Mouse (Mus musculus): ENCODE measurements around the gene Dmbx1.

Dmbx1 gene

GRCm38 (mm10) chr4:115938276-115939160, 1.2 kb downstream of the Dmbx1 start:
- peak; percentile 32 for DNase-seq

- no peak for DNase-seq
Observed at GRCm38 (mm10) chr4:115937061-115937976, 2.4 kb downstream of the Dmbx1 start.

- DNase-seq: no peak
Observed at GRCm38 (mm10) chr4:115936646-115937045, 3.1 kb downstream of the Dmbx1 start.

GRCm38 (mm10) chr4:115935835-115936581, 3.7 kb downstream of the Dmbx1 start:
- no peak for DNase-seq

GRCm38 (mm10) chr4:115931556-115932088, 8.1 kb downstream of the Dmbx1 start:
- DNase-seq: no peak

GRCm38 (mm10) chr4:115927637-115928036, 12.1 kb downstream of the Dmbx1 start:
- DNase-seq: no peak

GRCm38 (mm10) chr4:115923262-115923880, 16.4 kb downstream of the Dmbx1 start:
- no peak for DNase-seq

- no peak for DNase-seq
Observed at GRCm38 (mm10) chr4:115922688-115923087, 17.0 kb downstream of the Dmbx1 start.

GRCm38 (mm10) chr4:115919911-115920310, 19.8 kb downstream of the Dmbx1 start:
- no peak for DNase-seq

- DNase-seq: no peak
Observed at GRCm38 (mm10) chr4:115911586-115911985, 28.1 kb downstream of the Dmbx1 start.

- DNase-seq: no peak
Observed at GRCm38 (mm10) chr4:115908641-115909040, 31.1 kb downstream of the Dmbx1 start.

GRCm38 (mm10) chr4:115907994-115908393, 31.7 kb downstream of the Dmbx1 start:
- no peak for DNase-seq

GRCm38 (mm10) chr4:115906791-115907190, 32.9 kb downstream of the Dmbx1 start:
- DNase-seq: no peak

GRCm38 (mm10) chr4:115905701-115906100, 34.0 kb downstream of the Dmbx1 start:
- DNase-seq: no peak

- no peak for DNase-seq
Observed at GRCm38 (mm10) chr4:115904375-115904774, 35.4 kb downstream of the Dmbx1 start.

- peak; percentile 66 for DNase-seq
Observed at GRCm38 (mm10) chr4:115902816-115903215, 36.9 kb downstream of the Dmbx1 start.

- DNase-seq: no peak
Observed at GRCm38 (mm10) chr4:115897901-115898631, 41.7 kb downstream of the Dmbx1 start.

GRCm38 (mm10) chr4:115894281-115894680, 45.4 kb downstream of the Dmbx1 start:
- no peak for DNase-seq

- no peak for DNase-seq
Observed at GRCm38 (mm10) chr4:115890553-115890952, 49.2 kb downstream of the Dmbx1 start, which contains the start of gene 6430628N08Rik. TSS of gene 6430628N08Rik (plus strand) at chr4:115890665.

- DNase-seq: no peak
Observed at GRCm38 (mm10) chr4:115890066-115890465, 49.7 kb downstream of the Dmbx1 start.

GRCm38 (mm10) chr4:115886875-115887274, 52.9 kb downstream of the Dmbx1 start:
- DNase-seq: no peak

All from cerebellum, adult 11 months (tissue).